Mouse (Mus musculus): ENCODE data around the gene Aim2.

Gene Aim2

GRCm38 (mm10) chr1:173389431-173389830 lies 38.8 kb downstream of the Aim2 start:
- in situ Hi-C loops (cut with MboI, MseI): loop anchor here in 1 of 2 experiments (25.0 kb wide), 1 partner anchor 977 kb away; no protein-coding TSS in a partner anchor

- in situ Hi-C loops (cut with MboI, MseI): loop anchor here (5.0 to 25.0 kb wide), 4 partner anchors 48 to 978 kb away; no protein-coding TSS in a partner anchor
These were observed 39.3 kb downstream of the Aim2 start for GRCm38 (mm10) chr1:173389901-173390401.

- in situ Hi-C loops (cut with MboI, MseI): loop anchor here (5.0 to 25.0 kb wide), 4 partner anchors 49 to 979 kb away; no protein-coding TSS in a partner anchor
These were observed 41.1 kb downstream of the Aim2 start for GRCm38 (mm10) chr1:173391754-173392153.

DNA sequence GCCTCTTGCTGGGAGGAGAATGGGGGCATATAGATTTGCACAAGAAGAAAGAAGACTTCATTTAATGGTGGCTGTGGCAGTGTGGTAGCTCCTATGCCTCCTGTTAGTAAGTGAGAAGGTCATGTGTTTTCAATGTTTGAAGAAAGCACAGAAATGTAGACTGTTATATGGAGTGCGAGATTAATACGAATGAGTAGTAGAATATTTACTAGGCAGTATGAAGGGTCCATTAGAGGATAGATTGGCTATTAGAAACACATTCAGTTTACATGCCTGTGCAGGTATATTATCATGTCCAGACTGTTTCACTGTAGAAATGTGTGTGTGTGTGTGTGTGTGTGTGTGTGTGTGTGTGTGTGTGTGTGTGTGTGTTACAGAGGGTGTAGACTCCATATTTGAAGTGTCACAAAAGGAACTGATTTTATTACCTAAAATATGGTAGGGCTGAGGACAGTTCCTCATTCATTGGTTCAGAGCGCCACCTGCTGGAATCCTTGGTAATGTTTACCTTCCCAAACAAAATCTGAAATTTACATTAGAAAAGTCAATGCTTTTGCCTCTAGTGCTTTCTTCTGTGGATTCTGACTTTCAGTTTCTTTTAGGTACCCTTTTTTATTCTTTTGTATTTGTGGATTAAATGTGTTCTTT lies 47.8 kb downstream of the Aim2 start:
- in situ Hi-C loops (cut with MboI, MseI): loop anchor here (10.0 to 25.0 kb wide), 2 partner anchors 744 to 986 kb away; no protein-coding TSS in a partner anchor

GRCm38 (mm10) chr1:173404696-173405309 lies 54.1 kb downstream of the Aim2 start:
- in situ Hi-C loops (cut with MboI, MseI): no loop called here

DNA sequence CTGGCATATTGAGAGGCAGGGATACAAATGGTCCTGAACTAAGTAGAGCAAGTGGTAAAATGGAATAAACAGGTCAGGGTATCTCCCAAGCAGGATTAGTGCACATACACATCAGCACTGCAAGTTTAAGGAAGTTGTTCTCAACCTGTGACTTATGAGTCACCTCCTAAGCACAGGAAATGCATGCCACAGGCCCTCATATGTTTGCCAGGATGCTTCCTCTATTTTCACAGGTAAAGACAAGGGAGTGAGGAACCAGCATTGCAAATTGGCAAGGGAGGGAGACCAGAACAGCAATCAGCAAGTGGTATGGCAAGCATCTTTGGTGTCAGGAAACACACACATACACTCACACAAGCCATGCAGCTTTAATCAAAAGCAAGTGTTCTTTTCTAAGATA lies 58.4 kb downstream of the Aim2 start:
- in situ Hi-C loops (cut with MboI, MseI): no loop called here

DNA sequence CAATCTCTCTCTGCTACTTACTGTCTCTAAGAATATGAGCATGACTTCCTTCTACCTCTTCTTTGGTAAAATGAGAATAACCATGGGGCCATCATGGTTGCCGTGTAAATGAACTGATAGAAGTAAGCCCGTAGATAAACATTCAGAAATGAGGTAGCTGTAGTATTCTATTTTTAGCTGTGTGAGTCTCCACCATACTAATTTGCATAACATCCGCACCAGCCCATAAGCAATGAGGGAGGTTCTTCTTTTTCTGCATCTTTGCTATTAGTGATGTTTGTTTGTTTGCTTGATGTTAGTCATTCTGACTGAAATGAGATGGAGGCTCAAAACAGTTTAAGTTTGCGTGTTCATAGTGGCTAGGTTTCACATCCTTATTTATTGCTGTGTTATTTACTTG lies 61.2 kb downstream of the Aim2 start:
- in situ Hi-C loops (cut with MboI, MseI): no loop called here

DNA sequence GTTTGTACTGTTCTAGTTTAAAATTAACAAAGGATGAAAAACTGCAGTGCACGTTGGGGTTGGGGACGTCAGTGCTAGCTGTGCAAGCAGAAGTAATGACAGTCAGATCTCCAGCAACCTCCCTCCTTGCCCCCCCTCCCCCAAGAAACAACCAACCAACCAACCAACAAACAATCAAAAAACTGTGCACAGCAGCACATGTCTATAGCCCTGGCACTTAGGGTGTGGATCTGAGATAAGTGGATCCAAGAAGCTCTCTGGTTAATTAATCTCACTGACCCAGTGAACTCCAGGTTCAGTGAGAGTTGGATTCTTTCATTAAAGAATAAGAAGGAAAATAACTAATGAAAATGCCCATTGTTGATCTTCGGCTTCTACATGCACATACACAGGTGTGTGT lies 64.0 kb downstream of the Aim2 start:
- in situ Hi-C loops (cut with MboI, MseI): no loop called here

GRCm38 (mm10) chr1:173418516-173418915 lies 67.8 kb downstream of the Aim2 start:
- in situ Hi-C loops (cut with MboI, MseI): no loop called here

GRCm38 (mm10) chr1:173418936-173419621 lies 68.4 kb downstream of the Aim2 start:
- in situ Hi-C loops (cut with MboI, MseI): no loop called here

DNA sequence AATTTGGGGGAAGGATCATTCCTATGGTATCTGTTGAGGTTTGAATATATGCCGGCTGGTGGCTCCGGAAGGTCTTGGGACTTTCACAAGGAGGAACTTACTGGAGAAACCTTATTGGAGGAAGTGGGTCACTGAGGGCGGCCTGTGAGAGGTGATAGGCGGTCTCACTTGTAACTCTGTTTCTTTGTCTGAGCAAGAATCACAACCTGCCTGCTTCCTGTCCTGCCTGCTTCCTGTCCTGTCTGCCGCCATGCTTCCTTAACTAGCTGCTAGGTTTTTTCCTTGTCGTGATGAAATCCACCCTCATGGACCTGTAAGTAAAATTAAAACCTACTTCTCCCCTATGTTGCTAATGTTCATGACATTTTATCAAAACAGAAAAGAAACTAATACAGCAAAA lies 69.7 kb downstream of the Aim2 start:
- in situ Hi-C loops (cut with MboI, MseI): no loop called here

DNA sequence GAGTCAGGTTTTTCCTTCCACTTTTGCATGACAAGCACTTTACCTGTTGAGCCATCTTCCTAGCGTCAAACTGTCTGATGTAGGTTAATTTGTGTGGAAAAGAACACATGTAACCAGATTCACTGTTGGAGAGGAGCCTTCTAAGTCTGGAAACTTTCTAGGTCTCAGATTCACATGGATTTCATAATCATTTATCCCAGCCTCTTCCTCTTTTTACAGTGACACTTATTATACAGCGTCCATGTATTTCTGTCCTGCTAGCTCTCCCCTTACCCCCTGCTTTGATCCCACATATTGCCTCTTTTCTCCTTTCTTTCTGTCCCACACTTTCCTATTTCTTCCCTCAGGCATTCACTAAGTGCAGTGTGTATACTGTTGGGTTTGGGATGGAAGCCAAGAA lies 75.7 kb downstream of the Aim2 start:
- in situ Hi-C loops (cut with MboI, MseI): no loop called here

- in situ Hi-C loops (cut with MboI, MseI): no loop called here
These were observed 76.7 kb downstream of the Aim2 start for GRCm38 (mm10) chr1:173427385-173427784.

DNA sequence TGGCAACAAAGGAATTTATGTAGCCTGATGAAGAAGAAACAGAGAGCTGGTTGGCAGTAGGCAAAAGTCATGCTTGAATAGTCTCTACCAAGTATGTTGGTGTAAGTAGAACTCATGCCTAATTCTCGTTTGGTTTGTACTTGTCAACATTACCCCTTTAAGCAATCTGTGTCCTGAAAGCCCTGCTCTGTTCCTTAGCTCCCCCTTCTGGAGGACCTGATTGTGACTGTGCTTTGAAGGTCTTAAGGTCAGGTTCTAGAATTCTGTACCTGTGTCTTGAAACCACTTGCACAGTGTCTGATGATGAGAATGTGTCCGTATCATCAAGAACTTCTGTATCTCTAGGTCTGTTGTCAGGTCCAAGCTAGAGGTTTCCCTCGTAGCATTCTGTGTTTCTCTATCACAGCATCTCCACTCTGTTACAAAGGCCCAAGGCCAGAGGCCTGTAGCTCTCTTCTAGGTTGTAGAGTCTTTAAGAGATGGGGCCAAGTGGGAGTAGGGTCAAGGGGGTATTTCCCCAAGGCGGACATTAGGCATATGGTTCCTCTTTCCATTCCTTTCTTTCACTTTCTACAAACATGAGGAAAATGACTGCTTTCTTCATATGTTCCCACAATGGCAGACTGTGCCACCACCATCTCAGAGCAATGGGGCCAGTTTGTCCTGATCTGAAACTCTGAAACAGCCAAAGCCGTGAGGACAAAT lies 79.5 kb downstream of the Aim2 start:
- in situ Hi-C loops (cut with MboI, MseI): no loop called here

- in situ Hi-C loops (cut with MboI, MseI): no loop called here
These were observed 81.7 kb downstream of the Aim2 start for GRCm38 (mm10) chr1:173432411-173432810.

DNA sequence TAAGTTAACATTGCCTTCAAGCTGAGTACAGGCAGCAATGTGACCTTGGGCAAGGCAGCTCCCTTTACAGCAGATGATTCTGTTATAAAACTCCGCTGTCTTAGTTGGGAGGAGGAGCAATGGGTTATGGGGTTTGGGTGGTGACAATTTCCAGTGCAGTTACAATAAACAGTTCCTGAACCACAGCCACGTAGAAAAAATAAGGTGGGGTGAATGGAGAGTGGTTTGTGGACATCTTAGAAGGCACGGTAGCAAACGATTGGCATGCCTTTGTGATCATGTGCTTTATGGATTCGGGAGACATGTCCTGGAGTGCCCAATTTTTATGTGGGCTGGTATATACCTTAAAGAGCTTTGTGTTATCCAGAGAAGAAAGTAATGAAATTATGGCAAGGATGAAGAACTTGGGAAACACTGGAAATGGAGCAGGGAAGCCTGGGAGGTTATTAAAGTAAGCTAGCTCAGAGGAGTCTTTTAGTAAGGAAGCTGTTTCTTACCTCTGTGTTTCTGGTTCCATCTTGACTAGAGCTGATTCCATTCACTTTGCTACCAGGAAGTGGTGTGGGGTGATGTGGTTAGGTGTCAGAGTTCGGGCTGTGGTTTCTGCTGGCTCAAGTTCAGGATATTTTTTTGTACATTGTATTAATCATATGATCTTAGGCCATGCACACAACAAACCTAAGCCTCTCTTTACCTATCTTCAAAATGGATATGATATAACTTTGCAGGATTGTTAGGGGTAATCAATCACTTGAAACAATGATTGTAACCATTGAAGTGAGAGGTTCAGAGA lies 86.7 kb downstream of the Aim2 start:
- in situ Hi-C loops (cut with MboI, MseI): no loop called here

DNA sequence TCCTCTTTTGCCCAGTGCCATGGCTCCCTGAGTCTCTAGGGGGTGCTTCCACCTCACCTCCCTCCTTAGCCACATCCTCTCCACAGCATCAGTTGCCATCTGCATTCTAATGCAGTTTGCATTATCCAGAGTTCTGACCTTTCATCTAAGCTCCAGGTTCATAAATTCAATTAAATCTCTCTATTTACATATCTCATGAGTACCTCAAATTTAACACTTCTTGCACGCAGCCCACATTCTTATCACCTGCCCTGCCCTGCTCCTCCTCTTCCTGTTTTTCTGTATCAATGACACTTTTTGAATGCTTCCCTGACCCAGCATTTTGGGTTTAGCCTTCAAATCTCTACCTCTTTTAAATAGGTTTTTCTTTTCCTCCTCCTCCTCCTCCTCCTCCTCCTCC lies 90.0 kb downstream of the Aim2 start:
- in situ Hi-C loops (cut with MboI, MseI): no loop called here

DNA sequence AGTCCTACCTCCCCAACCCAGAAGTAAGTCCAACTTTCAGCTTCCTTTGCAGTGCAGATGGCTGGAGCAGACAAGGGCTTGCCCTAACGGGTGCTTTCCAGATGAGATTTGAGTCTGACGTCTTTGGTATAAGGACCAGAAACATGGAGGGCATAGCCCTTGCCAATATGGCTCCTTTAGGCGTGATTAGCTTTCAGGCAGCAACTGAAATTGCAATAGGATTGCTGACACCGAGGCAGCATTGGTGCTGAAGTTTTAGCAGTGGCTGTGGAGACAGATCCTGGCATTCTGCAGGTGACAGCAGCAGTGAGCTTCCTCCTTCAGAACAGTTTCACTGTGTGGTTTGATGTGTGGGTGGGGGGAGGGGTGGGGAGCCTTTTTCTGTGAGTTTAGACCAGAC lies 90.5 kb downstream of the Aim2 start:
- in situ Hi-C loops (cut with MboI, MseI): no loop called here

GRCm38 (mm10) chr1:173443061-173443460 lies 92.4 kb downstream of the Aim2 start:
- in situ Hi-C loops (cut with MboI, MseI): no loop called here

DNA sequence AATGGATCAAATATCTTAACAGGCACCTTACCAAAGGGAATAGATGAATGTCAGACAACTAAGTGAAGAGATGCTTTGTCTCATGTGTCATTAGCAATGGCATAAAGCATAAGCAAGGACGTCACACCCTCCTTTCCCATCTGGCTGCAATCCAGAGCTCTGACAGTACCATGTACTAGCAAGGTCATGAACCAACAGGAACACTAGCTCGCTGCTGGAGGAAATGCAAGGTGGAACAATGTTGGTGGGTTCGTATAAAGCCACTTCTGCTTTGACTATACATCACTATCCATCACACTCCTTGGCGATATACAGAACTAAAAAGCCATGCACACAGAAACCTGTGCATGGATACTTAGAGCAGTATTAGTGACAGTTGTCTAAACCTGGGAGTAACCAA lies 96.4 kb downstream of the Aim2 start:
- in situ Hi-C loops (cut with MboI, MseI): no loop called here

DNA sequence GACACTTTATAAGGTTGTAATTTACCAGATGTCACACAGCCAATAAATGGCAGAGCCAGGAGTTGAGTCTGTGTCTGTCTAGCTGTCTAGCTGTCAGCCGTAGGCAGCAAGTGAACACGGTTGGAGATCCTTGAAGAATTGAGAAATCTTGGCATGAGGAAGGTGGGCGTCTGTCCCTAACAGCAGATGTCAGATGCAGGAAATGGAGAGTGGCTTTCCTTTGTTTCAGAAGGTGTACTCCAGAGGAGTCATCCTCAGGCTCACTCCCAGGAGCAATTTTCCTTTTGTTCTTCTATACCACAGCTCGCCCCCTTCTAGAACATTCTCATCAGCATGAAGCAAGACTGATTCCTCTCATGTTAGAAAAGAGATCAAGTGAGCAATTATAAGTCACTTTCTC lies 99.9 kb downstream of the Aim2 start:
- in situ Hi-C loops (cut with MboI, MseI): loop anchor here in 1 of 2 experiments (10.0 kb wide), 1 partner anchor 904 kb away; no protein-coding TSS in a partner anchor
